Mouse (Mus musculus) kidney, adult 18-20 months (tissue): Measurements from ENCODE around the gene Cox6b2.

Experiments
- DNase-seq: peaks from one replicate; pipeline ENCODE4 v3.0.0; 2021

Gene Cox6b2

DNA sequence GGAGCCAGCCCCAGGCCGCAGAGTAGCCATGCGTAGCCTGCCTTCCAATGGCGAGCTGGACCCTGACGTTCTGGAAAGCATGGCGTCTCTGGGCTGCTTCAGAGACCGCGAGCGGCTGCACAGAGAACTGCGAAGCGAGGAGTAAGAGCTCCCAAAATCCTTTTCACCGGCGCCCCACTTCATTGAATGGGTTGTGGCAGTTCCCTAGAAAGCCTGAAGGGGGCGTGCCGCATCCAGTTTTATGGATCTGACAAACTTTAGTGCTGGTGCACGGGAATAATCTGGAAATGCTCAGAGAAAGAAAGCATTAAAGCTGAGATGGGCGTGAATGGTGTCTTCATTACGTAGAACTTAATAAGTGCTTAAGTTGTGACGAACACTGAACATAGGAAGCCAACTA is 47.8 kb downstream of the Cox6b2 start:
- DNase-seq, result peak; percentile 54

DNA sequence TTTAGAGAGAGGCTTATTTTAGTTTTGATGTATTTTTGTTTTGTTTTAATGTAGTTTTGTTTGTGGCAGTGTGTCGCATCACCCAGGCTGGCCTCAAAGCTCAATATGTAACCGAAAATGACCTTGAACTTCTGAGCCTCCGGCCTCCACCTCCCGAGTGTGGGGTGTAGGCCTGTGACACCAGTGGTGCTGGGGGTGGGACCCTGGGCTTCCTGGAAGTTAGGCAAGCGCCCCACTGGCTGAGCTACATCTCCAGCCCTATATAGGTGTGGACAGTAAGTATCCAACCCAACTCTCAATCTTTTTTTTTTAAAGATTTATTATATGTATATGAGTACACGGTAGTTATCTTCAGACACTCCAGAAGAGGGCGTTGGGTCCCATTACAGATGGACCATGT is 49.7 kb downstream of the Cox6b2 start:
- no peak for DNase-seq

DNA sequence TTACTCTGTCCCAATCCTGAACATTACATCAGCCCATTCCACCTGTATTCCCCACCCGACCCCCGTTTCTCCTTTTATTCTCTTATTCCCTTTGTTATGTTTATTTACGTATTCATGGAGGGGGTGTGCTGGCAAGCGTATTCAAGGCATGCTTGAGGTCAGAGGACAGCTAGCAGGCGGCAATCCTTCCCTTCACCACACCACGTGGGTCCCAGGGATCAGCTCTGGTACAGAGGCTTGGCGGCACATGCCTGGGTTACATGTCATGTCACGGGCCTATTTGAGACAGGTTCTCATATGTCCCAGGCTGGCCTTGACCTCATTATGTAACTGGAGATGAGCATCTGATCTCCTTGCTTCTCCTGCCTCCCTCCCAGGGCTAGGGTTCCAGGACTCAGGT is 50.6 kb downstream of the Cox6b2 start:
- DNase-seq, result no peak
